Mouse (Mus musculus) forebrain, embryonic 12.5 days (tissue): ENCODE results near the gene Eif4enif1. TPM values are rescaled to one million over a fixed set of nuclear protein-coding genes. Genes with fewer than 3 reads are reported as not detected.

Source experiments
- polyA plus RNA-seq: library from polyadenylated mRNA; unstranded; fragments of >200 nt; fragmentation: Nextera tagmentation; extraction: Ambion mirVana; gene quantifications from 2 replicates; pipeline ENCODE4 v1.2.1, GENCODE M21; 2016

Gene Eif4enif1
- polyA plus RNA-seq, 1 experiment from 2014 or later: 58.1 TPM

Other genes starting within 250 kb of the Eif4enif1 start
- gene Sfi1, start 8.9 kb upstream of the Eif4enif1 start, polyA plus RNA-seq: 16.8 and 17.8 TPM in 2 replicates
- 268 and 271 TPM in 2 replicates for gene Drg1, start 64.0 kb downstream of the Eif4enif1 start, polyA plus RNA-seq
- gene Patz1, start 86.5 kb downstream of the Eif4enif1 start, polyA plus RNA-seq: 126 and 128 TPM in 2 replicates
- gene Pik3ip1, start 128.0 kb downstream of the Eif4enif1 start, polyA plus RNA-seq: 12.8 and 13.3 TPM in 2 replicates
- gene Limk2, start 206.8 kb downstream of the Eif4enif1 start, polyA plus RNA-seq: 79.4 and 79.8 TPM in 2 replicates
- gene Rnf185, start 250.0 kb downstream of the Eif4enif1 start, polyA plus RNA-seq: 42.4 and 43.2 TPM in 2 replicates